Mouse (Mus musculus): Measurements from ENCODE around the gene Olfr434.

DNA sequence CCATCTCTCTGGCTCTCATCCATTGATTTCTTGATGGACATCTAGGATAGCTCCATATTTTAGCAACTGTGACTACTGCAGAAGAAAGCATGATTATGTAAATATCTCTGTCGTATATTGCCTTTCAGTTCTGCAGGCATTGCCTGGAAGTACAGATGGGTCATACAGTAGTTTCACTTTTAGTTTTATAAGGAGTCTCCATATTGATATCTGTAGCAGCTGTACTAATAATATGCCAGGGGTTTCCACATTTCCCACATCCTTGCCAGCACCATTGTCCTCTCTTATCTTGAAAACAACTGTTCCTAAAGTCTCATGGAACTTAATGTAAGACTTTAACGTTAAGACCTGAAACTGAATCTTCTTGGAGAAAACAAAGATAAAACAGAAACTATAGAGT, 47.9 kb downstream of the Olfr434 start:
- TF ChIP-seq CTCF (IDR thresholded peaks at IDR 0.05): no peak
- TF ChIP-seq EP300 (IDR thresholded peaks at IDR 0.05): no peak
